33 mouse cellular contexts compared by ENCODE assay signal in the genomic region with DNA sequence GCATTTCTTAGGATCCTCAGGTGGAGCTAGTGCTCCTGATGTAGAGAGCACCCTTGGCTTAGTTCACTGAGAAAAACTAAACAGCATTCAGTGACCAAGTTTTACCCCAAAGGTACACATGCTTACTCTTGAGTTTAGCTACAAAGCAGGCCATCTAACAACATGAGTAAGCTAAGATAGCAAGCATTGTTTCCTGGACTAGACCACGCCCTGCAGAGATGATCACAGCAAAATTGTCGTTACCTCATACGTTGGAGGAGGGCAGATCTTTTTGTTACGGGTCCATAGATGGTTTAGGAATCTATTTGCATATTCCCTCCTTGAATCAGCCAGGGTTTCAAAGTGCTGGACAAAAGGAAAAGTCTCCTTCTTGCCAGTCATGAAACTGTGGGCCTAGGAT. TPM values are rescaled to one million over a fixed set of nuclear protein-coding genes. Genes with fewer than 3 reads are reported as not detected.
A peak's percentile ranks its signal among the peaks of the same experiment; 100 is the strongest.
DNase-seq lines count a peak whose midpoint lies in the region; ATAC-seq and TF ChIP-seq lines count a peak whose summit lies in the region.
"Had no signal": no experiment of that assay in that cellular context is flagged by ENCODE, and none has a peak within 500 bp of the region (broad histone marks: within the 10 kb centered on the region; RNA-seq: fewer than 3 reads in every experiment).

No protein-coding gene starts in this region.

- H3K27ac ChIP-seq in liver, postnatal 0 days (ENCODE audit: low read depth), result no peak overlapping the region
- peak overlapping the region; percentile 26 for H3K27ac ChIP-seq in liver, embryonic 15.5 days (replicated peaks)
- no peak overlapping the region for H3K27ac ChIP-seq in forebrain, embryonic 14.5 days (ENCODE audit: low read depth, low read length)
- H3K27ac ChIP-seq: embryonic facial prominence, embryonic 12.5 days; forebrain, embryonic 13.5 days; hindbrain, embryonic 12.5 days; limb, embryonic 13.5 days had no signal

- no peak overlapping the region for H3K9ac ChIP-seq in liver, postnatal 0 days (replicated peaks)
- no peak overlapping the region for H3K9ac ChIP-seq in liver, embryonic 15.5 days
- H3K9ac ChIP-seq in forebrain, embryonic 14.5 days (ENCODE audit: low read length), result no peak overlapping the region
- H3K9ac ChIP-seq: embryonic facial prominence, embryonic 12.5 days; forebrain, embryonic 13.5 days; hindbrain, embryonic 12.5 days; limb, embryonic 13.5 days; lung, embryonic 14.5 days had no signal

- ATAC-seq in liver, postnatal 0 days, result no peak
- ATAC-seq in erythroblast, adult 5-6 weeks (replicated peaks; ENCODE audit: low FRiP score, poor library complexity, severe bottlenecking), result 0 out of 2 replicates have a peak, but pooled peaks have one; percentile 32
- peak; percentile 57; the same call in 1 of the 2 replicates for ATAC-seq in liver, embryonic 15.5 days (ENCODE audit: insufficient read depth)
- ATAC-seq in forebrain, embryonic 14.5 days, result no peak
- ATAC-seq: forebrain, embryonic 13.5 days; intestine, postnatal 0 days had no signal

- no peaks in the 10 kb centered on the region for H3K36me3 ChIP-seq in liver, postnatal 0 days (replicated peaks; ENCODE audit: insufficient read depth, low read length)
- H3K36me3 ChIP-seq in liver, embryonic 15.5 days (replicated peaks), result no peaks in the 10 kb centered on the region
- no peaks in the 10 kb centered on the region for H3K36me3 ChIP-seq in forebrain, embryonic 14.5 days (ENCODE audit: control insufficient read depth, insufficient read depth, low read length)
- H3K36me3 ChIP-seq: embryonic facial prominence, embryonic 12.5 days; hindbrain, embryonic 12.5 days; limb, embryonic 13.5 days had no signal

- no peak for TF ChIP-seq CTCF in liver, postnatal 0 days (IDR thresholded peaks at IDR 0.05; ENCODE audit: low read depth)

- no peaks in the 10 kb centered on the region for H3K9me3 ChIP-seq in liver, postnatal 0 days (ENCODE audit: low read length)
- H3K9me3 ChIP-seq in liver, embryonic 15.5 days (replicated peaks), result no peaks in the 10 kb centered on the region
- H3K9me3 ChIP-seq in forebrain, embryonic 14.5 days (replicated peaks; ENCODE audit: control insufficient read depth, low read length), result no peaks in the 10 kb centered on the region
- H3K9me3 ChIP-seq: embryonic facial prominence, embryonic 12.5 days; forebrain, embryonic 13.5 days; hindbrain, embryonic 12.5 days; limb, embryonic 13.5 days; megakaryocyte, embryonic 14.5 days had no signal

- no peak overlapping the region for H3K4me2 ChIP-seq in liver, postnatal 0 days (ENCODE audit: low read depth, low read length)
- no peak overlapping the region for H3K4me2 ChIP-seq in liver, embryonic 15.5 days
- H3K4me2 ChIP-seq in forebrain, embryonic 14.5 days (ENCODE audit: low read length), result no peak overlapping the region
- H3K4me2 ChIP-seq: embryonic facial prominence, embryonic 12.5 days; forebrain, embryonic 13.5 days; hindbrain, embryonic 12.5 days; limb, embryonic 13.5 days; lung, embryonic 14.5 days had no signal

- H3K4me3 ChIP-seq in liver, postnatal 0 days (ENCODE audit: low read depth, low read length), result no peak overlapping the region
- H3K4me3 ChIP-seq in liver, embryonic 15.5 days (replicated peaks), result no peak overlapping the region
- no peak overlapping the region for H3K4me3 ChIP-seq in forebrain, embryonic 14.5 days (ENCODE audit: low read depth, low read length)
- H3K4me3 ChIP-seq: embryonic facial prominence, embryonic 12.5 days; erythroblast, embryonic 14.5 days; forebrain, embryonic 13.5 days; hindbrain, embryonic 12.5 days; limb, embryonic 13.5 days; megakaryocyte, embryonic 14.5 days had no signal

- H3K27me3 ChIP-seq in liver, postnatal 0 days (ENCODE audit: insufficient read depth, low read length), result no peaks in the 10 kb centered on the region
- H3K27me3 ChIP-seq in liver, embryonic 15.5 days, result no peaks in the 10 kb centered on the region
- H3K27me3 ChIP-seq in forebrain, embryonic 14.5 days (replicated peaks; ENCODE audit: control insufficient read depth, insufficient read depth, low read length), result no peaks in the 10 kb centered on the region
- H3K27me3 ChIP-seq: embryonic facial prominence, embryonic 12.5 days; forebrain, embryonic 13.5 days; hindbrain, embryonic 12.5 days; limb, embryonic 13.5 days; megakaryocyte, embryonic 14.5 days had no signal

- H3K4me1 ChIP-seq in liver, postnatal 0 days (ENCODE audit: insufficient read depth), result peaks cover 2% of the 10 kb centered on the region; the same call in 1 of the 2 replicates
- H3K4me1 ChIP-seq in liver, embryonic 15.5 days (replicated peaks), result peaks cover 15% of the 10 kb centered on the region
- no peaks in the 10 kb centered on the region for H3K4me1 ChIP-seq in forebrain, embryonic 14.5 days (ENCODE audit: control insufficient read depth, insufficient read depth, low read length)
- H3K4me1 ChIP-seq: embryonic facial prominence, embryonic 12.5 days; forebrain, embryonic 13.5 days; hindbrain, embryonic 12.5 days; limb, embryonic 13.5 days had no signal

- 35% methylated on average over 4 of the region's 4 CpGs for WGBS in liver, postnatal 0 days (ENCODE audit: insufficient replicate concordance)
- 6% methylated on average over 4 of the region's 4 CpGs for WGBS in liver, embryonic 15.5 days (ENCODE audit: insufficient replicate concordance)
- WGBS in forebrain, embryonic 14.5 days, result 74% methylated on average over 4 of the region's 4 CpGs

- TF ChIP-seq EP300 in liver, postnatal 0 days (IDR thresholded peaks at IDR 0.05; ENCODE audit: low read depth), result no peak

- peak; percentile 53 for DNase-seq in liver
- DNase-seq in liver, postnatal 0 days, result no peak
- no peak for DNase-seq in ovary, adult 18-20 months (ENCODE audit: low spot score)
- no peak for DNase-seq in embryo, embryonic 9.5 days (ENCODE audit: extremely low spot score)
- no peak for DNase-seq in forebrain, embryonic 14.5 days (ENCODE audit: low spot score)
- DNase-seq: adrenal gland, postnatal 36 days; cerebellum, adult 11-12 months; cerebellum, postnatal 10 days; kidney, postnatal 25 days; layer of hippocampus, postnatal 36 days; lung, embryonic 14.5 days; midbrain, embryonic 14.5 days; right cerebral cortex, adult 18-20 months; right cerebral cortex, postnatal 4 days; thymus, postnatal 14 days had no signal

RNA-seq across cellular contexts. Expression of a gene that starts 1.1 kb away (rescaled TPM):
- polyA plus RNA-seq in liver, postnatal 0 days (2015; fragmentation: Nextera tagmentation; extraction: Ambion mirVana), result not detected in 2 replicates
- not detected in 2 replicates for total RNA-seq in erythroblast, adult 5-6 weeks (2015; ENCODE audit: low replicate concordance)
- not detected in 2 replicates for total RNA-seq in erythroblast, adult 5-6 weeks (2017; ENCODE audit: low replicate concordance)
- not detected in 2 replicates for polyA plus RNA-seq in liver, embryonic 15.5 days (2015; fragmentation: Nextera tagmentation; extraction: Ambion mirVana)
- polyA plus RNA-seq in forebrain, embryonic 14.5 days (2014; fragmentation: Nextera tagmentation; extraction: Ambion mirVana), result not detected in 2 replicates
- total RNA-seq: adrenal gland, postnatal 36 days; gastrocnemius, adult 8-10 months; layer of hippocampus, adult 8-10 months; layer of hippocampus, postnatal 36 days; left cerebral cortex, postnatal 14 days had no signal
- polyA plus RNA-seq: C2C12; embryonic facial prominence, embryonic 12.5 days; erythroblast, embryonic 14.5 days; forebrain, embryonic 13.5 days; gonadal fat pad, adult 2 months; heart, embryonic 16.5 days; hindbrain, embryonic 12.5 days; intestine, postnatal 0 days; limb, embryonic 13.5 days; lung, embryonic 14.5 days; midbrain, embryonic 14.5 days; neural tube, embryonic 14.5 days; stomach, embryonic 14.5 days had no signal

RNA-seq across cellular contexts. Expression of a gene that starts 20.7 kb away (rescaled TPM):
- not detected in 2 replicates for polyA plus RNA-seq in liver, postnatal 0 days (2015; fragmentation: Nextera tagmentation; extraction: Ambion mirVana)
- not detected in 2 replicates for total RNA-seq in erythroblast, adult 5-6 weeks (2015; ENCODE audit: low replicate concordance)
- not detected in 2 replicates for total RNA-seq in erythroblast, adult 5-6 weeks (2017; ENCODE audit: low replicate concordance)
- not detected in 2 replicates for polyA plus RNA-seq in liver, embryonic 15.5 days (2015; fragmentation: Nextera tagmentation; extraction: Ambion mirVana)
- polyA plus RNA-seq in forebrain, embryonic 14.5 days (2014; fragmentation: Nextera tagmentation; extraction: Ambion mirVana), result not detected in 2 replicates
- total RNA-seq: adrenal gland, postnatal 36 days; gastrocnemius, adult 8-10 months; layer of hippocampus, adult 8-10 months; layer of hippocampus, postnatal 36 days; left cerebral cortex, postnatal 14 days had no signal
- polyA plus RNA-seq: C2C12; embryonic facial prominence, embryonic 12.5 days; erythroblast, embryonic 14.5 days; forebrain, embryonic 13.5 days; gonadal fat pad, adult 2 months; heart, embryonic 16.5 days; hindbrain, embryonic 12.5 days; intestine, postnatal 0 days; kidney, embryonic 14.5 days; limb, embryonic 13.5 days; lung, embryonic 14.5 days; midbrain, embryonic 14.5 days; neural tube, embryonic 14.5 days; stomach, embryonic 14.5 days had no signal

RNA-seq across cellular contexts. Expression of a gene that starts 32.6 kb away (rescaled TPM):
- 178 and 189 TPM in 2 replicates for polyA plus RNA-seq in liver, postnatal 0 days (2015; fragmentation: Nextera tagmentation; extraction: Ambion mirVana)
- total RNA-seq in erythroblast, adult 5-6 weeks (2015; ENCODE audit: low replicate concordance), result 410 and 442 TPM in 2 replicates
- total RNA-seq in erythroblast, adult 5-6 weeks (2017; ENCODE audit: low replicate concordance), result 412 and 476 TPM in 2 replicates
- polyA plus RNA-seq in liver, embryonic 15.5 days (2015; fragmentation: Nextera tagmentation; extraction: Ambion mirVana), result 496 and 576 TPM in 2 replicates
- polyA plus RNA-seq in forebrain, embryonic 14.5 days (2014; fragmentation: Nextera tagmentation; extraction: Ambion mirVana), result 8.9 and 9.1 TPM in 2 replicates

Comparison
In these comparisons a context has a peak if more than half of its experiments do, and no peak if none do; other contexts are left out.
1. ATAC-seq: peak in erythroblast, adult 5-6 weeks (single experiment) and liver, embryonic 15.5 days (single experiment); none in liver, postnatal 0 days (single experiment) and forebrain, embryonic 14.5 days (single experiment).
2. RNA of a gene that starts 32.6 kb away (polyA plus RNA-seq): 496 to 576 TPM in liver, embryonic 15.5 days and 178 to 189 TPM in liver, postnatal 0 days; 8.9 to 9.1 TPM in forebrain, embryonic 14.5 days; every median in the first group is over 10 times any median in the second.